Mouse (Mus musculus) liver, postnatal 0 days (tissue): ENCODE measurements at regions not wholly inside any gene's neighbourhood (a gene's known extent, or its start where the extent isn't known, plus 50 kb on each side); places are given as distances from the start of the nearest gene placed in this dataset.

Source experiments
- CTCF ChIP-seq: sonication (generic); IDR thresholded peaks from 2 replicates; pipeline ENCODE4 v1.5.1; 2016; ENCODE audit warnings: antibody characterized with exemption, low read depth
- EP300 ChIP-seq: IDR thresholded peaks from 2 replicates; pipeline ENCODE4 v1.6.1; 2016; ENCODE audit warnings: antibody characterized with exemption, low read depth, mild to moderate bottlenecking

GRCm38 (mm10) chr8:42442786-42443185 lies 698.5 kb downstream of the Triml1 start:
- TF ChIP-seq CTCF, result no peak
- no peak for TF ChIP-seq EP300
